Mouse (Mus musculus) cerebellum, postnatal 4 days (tissue): ENCODE measurements around the gene Smarcc2.
A peak's percentile ranks its signal among the peaks of the same experiment; 100 is the strongest.

Source experiments
- DNase-seq, 2 experiments: peaks; one replicate each; pipeline ENCODE4 v3.0.0; 2022; ENCODE audit warnings: low spot score in 2 of 2, mixed read lengths in 1 of 2

The Smarcc2 gene

DNA sequence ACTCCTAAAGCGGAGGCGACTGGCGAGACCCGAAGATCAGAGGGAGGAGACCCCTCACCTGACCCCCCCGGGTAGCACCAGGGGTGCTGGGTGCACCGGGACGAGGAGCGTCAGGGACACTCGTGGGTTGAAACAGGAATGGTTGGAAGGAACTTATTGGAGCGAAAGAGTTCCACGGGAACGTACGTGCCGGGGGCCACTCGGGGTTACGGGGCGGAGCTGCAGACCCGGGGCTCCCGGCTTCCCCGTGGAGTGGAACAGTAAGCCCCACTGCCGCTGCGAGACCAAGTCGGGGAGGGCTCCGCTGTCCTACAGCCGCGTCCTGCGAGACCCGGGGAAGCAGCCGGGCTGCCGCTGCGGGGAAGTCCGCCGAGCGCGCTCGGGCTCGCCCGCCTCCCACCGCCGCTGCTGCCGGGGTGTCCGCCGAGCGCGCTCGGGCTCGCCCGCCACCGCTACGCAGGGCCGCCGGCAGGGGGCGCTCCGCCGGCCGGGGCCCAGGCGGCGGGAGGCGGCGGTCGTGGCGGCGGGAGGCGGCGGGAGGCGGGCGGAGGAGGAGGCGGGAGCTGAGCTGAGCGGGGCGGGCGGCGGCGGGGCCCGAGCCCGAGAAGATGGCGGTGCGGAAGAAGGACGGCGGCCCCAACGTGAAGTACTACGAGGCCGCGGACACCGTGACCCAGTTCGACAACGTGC lies at the start of gene Smarcc2:
Smarcc2 (plus strand) TSS at position 530 of the 690 bp plus-strand sequence.
- peak; percentile 66 to 86 for DNase-seq

DNA sequence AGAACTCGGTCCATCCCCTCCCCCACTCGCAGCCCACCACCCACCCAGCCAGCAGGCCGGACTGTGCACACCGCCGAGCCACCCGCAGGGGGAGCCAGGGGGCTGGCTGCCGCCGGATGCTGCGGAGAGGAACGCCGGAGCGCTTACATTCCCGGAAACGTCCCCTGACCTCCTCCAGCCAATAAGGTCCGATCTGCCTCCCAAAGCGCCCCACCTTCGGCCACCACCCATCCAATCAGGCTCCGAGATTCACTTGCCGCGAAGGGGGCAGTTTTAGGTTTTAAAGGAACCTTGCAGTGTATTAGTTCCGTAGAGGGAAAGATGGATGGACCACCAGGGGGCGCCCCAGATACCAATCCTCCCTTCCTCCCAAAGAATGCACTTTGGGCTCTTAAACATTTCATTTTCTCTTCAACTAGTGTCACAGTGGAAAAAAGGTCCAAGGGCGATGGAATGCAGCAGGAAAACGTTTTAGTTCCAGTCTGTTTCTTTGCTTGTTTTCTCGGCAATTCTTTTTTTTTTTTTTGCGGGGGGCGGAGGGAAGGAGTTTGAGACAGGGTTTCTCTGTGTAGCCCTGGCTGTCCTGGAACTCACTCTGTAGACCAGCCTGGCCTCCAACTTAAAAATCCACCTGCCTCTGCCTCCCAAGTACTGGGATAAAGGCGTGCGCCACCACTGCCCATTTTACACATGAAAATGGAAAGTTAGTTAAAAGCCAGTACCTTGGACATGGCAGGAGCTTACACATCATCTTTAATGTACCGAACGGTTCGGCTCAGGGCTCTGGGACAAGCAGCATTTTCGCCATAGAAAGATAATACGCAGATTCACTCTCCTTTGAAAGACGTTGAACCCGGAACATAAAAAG lies 49.1 kb upstream of the Smarcc2 start:
- peak; percentile 94 to 95 for DNase-seq

DNA sequence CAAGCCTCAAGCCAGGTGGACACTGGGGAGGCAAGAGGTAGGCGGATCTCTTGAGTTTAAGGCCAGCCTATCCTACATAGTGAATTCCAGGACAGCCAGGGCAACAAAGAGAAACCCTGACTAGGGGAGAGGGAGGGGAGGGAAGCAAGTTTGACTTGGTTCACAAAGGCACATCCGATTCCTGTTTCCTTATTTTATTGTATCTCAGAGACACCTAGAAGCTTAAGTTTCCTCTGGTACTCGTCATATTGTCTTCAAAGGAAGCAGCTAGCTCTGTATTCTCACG lies 48.5 kb upstream of the Smarcc2 start:
- no peak for DNase-seq

GRCm38 (mm10) chr10:128411211-128412054 lies 47.6 kb upstream of the Smarcc2 start, which contains the start of the genes Nabp2 and Rnf41:
Gene Nabp2 (minus strand): TSS chr10:128411492.
Gene Rnf41 (plus strand): TSS chr10:128411657.
- DNase-seq = peak; percentile 90 to 96

GRCm38 (mm10) chr10:128412055-128412381 lies 47.0 kb upstream of the Smarcc2 start:
- peak in 1 of 2 experiments; percentile 47 for DNase-seq

DNA sequence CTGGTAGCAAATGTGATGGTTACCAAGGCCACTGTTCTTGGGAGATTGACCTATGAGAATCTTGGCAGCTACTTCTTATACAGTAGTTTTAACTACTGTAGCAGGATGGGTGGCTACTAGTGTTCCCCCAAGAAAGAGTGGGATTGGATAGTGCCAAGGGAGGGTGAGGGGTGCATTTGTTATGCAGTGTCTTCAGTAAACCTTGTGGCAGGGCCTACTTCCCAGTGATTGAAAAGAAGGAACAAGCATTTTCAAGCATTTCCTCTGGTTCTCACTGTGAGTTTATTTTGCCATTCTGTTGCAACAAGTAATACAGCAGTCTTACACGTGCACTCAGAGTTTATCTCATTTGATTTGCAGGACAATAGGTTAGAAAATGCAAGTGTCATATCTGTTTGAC lies 46.5 kb upstream of the Smarcc2 start:
- DNase-seq = no peak

DNA sequence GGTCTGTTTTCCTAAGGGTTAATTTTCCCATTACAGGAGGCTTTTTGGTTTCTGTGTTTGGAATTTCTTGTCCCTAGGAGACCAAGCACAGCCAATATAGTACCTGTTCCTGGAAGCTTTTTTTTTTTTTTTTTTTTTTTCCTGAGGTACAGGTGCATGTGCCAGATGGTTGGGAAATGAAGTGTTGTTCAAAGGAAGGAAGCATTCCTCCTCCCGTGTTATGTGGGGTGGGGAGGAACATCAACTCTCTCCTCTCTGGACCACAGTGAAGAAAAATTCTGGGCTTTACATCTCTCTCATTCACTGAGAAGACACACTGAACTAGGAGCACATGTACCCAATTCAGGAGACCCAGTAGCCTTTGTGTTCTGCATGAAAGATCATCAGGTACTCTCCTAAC lies 46.0 kb upstream of the Smarcc2 start:
- DNase-seq = no peak

DNA sequence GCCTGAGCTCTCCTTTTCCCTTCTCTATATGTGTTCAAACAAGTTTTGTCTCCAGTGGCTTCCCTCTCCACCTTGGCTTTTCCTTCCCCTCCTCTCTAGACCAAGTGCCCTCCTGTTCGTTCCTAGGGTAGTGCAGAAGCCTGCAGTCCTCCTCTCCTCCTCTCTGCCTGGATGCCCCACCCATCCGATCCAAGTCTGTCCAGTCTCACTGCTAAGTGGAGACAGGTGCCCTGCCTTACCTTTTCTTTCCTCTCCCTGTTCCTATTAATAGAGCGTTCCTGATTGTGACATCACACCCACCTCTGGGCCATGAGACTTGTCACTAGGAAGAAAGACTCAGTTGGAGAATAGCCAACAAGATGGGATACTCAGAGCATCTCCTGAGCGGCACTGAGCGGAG lies 44.2 kb upstream of the Smarcc2 start:
- DNase-seq = no peak

DNA sequence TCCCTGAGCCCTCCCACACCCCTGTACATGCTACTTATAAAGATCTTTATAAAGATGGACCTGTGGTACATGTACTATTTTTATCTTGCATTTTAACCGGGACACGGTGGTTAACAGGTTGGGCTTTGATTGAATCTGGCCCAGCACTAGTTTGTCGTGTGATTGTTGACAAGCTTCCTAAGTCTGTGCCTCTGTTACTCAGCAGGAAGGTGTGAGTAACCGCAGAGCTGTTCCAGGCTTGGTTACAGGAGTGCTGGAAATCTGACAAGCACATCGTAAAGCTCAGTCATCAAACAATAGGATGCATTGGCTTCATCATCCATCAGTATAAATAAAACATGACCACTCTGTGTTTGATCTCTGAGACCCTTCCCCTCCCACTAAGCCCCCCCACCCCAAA lies 36.6 kb upstream of the Smarcc2 start:
- no peak for DNase-seq

- DNase-seq = no peak
Measured at GRCm38 (mm10) chr10:128424604-128425003, 34.4 kb upstream of the Smarcc2 start.

DNA sequence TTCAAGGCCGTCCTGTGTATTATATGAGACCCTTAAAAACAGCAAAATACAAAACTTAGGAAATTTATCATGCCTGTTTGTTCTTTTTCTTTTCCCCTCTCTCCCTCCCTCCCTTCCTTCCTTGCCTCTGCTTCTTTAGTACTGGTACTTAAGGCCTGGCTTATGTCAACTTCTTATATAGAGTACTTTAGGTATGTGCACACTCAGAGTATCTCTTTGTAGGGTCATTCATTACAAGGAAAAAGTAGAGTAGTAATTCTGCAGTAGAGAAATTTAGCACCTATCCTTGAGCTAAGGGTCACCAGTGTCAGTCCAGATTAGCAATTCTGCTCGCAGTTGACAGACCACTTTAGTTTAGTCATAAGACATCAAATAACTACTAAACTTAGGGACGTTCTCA lies 33.8 kb upstream of the Smarcc2 start:
- DNase-seq = no peak

GRCm38 (mm10) chr10:128429052-128429451 lies 30.0 kb upstream of the Smarcc2 start:
- no peak for DNase-seq

DNA sequence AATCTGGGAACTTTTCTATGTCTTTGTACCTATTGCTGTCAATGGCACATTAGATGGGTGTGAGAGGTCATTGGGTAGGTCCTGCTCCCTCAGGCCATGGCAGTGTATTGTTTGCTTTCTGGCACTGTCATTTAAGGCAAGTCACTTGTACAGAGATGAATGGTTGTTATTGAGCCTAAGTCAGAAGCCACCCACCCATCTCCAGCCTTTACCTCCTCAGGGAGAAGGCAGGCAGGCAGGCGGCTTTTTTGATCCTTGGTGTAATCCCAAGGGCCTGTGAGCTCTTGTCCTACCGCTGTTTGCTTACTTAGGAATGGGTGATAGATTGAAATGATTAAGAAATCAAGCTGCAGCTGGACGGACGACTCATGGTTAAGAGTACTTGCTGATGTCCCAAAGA lies 29.6 kb upstream of the Smarcc2 start:
- DNase-seq = no peak

DNA sequence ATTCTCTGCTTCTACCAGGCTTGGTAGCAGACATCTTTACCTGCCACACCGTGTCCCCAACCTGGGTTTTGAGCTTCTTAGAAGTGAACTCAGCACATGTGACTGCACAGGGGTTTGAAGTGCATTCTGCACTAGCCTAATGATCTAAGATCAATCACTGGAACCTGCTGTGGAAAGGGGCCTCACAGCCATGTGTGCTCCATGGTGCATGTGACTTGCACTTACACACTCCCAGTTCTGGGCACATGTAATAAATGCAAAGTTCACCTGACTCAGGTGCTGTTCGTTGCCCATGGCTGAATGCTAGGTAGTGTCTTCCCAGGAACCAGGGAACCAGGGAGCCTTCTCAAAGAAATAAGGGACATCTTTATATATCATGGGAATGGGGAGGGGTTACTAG lies 25.6 kb upstream of the Smarcc2 start:
- DNase-seq = no peak

- DNase-seq = no peak
Measured at GRCm38 (mm10) chr10:128434681-128435080, 24.4 kb upstream of the Smarcc2 start.

- peak in 1 of 2 experiments; percentile 34 for DNase-seq
Measured at GRCm38 (mm10) chr10:128435186-128435823, 23.7 kb upstream of the Smarcc2 start.

GRCm38 (mm10) chr10:128435873-128436272 lies 23.2 kb upstream of the Smarcc2 start:
- DNase-seq = no peak

DNA sequence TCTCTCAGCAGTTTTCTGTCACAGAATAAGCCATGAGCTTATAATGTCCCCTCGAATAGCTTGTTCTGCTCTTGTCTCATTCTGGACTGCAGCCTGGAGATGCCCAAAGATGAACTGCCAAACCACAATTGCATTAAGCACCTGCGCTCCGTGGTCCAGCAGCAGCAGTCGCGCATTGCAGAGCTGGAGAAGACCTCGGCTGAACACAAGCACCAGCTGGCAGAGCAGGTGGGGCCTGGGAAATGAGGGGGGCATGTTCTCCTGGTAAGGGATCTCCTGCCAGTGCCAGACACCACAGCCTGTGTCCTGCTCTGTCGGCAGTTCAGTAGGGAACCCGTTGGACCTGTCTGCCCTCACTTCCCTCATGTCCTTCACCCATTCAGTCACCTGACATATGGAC lies 22.7 kb upstream of the Smarcc2 start:
- DNase-seq = no peak

DNA sequence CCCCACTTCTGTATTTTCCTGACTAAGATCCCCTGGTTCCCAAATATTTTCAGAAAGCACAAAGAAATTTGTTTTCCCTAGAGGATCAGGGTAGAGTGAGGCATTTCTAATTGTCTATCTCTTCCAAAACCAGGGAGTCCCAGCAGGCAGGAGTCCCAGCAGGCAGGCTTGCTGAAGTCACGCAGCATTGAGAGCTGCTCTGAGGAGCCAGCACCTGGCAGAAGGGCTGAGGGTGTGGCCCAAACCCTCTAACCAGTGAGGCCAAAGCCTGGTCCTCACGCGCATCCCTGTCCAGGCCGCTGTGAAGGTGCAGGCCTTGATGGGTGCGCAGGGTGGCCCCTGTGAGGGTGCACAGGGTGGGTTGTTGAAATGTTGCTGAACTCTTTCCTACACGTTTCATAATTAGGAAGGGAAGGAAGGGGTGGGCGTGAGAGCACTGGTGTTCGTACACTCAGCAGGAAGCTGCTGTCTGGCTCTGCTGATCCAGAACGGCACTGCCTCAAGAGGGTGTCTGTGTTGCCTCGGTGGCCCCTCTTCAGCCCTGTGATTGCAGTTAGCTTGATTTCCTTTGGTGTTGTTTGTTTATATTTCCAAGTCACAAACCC lies 20.3 kb upstream of the Smarcc2 start:
- DNase-seq = no peak

- DNase-seq = no peak
Measured at GRCm38 (mm10) chr10:128440407-128440806, 18.6 kb upstream of the Smarcc2 start.

DNA sequence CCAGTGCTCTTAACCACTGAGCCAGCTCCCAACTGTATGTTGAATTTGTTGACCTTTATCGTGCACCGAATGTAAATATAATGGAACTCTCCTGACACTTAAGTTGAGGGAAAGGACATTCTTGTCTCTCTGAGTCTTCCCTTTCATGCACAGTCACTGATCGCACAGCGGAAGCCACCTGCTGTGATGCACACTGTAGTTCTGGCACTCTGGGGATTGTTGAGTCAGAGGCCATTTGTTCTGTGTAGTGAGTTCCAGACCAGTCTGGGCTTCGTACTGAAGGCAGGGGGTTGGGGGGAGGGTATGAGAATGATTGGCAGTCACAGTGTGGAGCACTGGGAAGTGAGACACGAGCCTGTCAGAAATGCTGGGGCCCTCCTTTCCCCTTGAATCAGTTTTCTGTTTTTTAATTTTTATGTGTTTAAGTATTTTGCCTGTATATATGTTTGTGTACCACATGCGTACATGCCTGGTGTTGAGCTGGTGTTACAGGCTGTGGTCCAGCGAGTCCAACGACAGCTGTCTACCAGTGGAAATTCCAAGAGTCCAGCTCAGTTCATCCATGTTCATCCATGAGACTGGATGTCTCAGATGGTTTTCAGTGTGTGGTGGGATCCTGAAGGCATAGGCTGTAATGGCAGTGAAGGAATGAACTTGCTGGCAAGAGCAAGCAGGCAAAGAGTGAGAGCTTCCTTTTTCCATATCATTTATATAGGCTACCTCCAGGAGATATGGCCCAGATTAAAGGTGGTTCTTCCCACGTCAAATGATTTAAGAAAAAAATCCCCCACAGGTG lies 17.5 kb upstream of the Smarcc2 start:
- DNase-seq = no peak
